Mouse (Mus musculus): ENCODE results near the gene Gm10277. TPM values are rescaled to one million over a fixed set of nuclear protein-coding genes. Genes with fewer than 3 reads are reported as not detected.

Gm10277 gene
- polyA plus RNA-seq, 1 experiment from 2014 or later, result 0.84 TPM

- Histone ChIP-seq H3K27ac (replicated peaks in 1 of 2; ENCODE audit: control insufficient read depth in 1 of 2, insufficient read depth in 1 of 2, low read depth in 2 of 2, low read length in 2 of 2) (no peak overlapping the region), H3K4me1 (ENCODE audit: control insufficient read depth in 2 of 2, insufficient read depth in 2 of 2, low read length in 2 of 2) (peaks cover 20 to 32% of the 10 kb centered on the region in 2 experiments), H3K9ac (ENCODE audit: low read length) (no peak overlapping the region), H3K4me3 (ENCODE audit: control insufficient read depth in 1 of 2, insufficient read depth in 1 of 2, low read depth in 1 of 2, low read length in 2 of 2) (no peak overlapping the region), H3K27me3 (ENCODE audit: control insufficient read depth, insufficient read depth, low read length) (no peaks in the 10 kb centered on the region), H3K4me2 (ENCODE audit: low read length) (no peak overlapping the region), H3K36me3 (ENCODE audit: control insufficient read depth, insufficient read depth, low read length) (no peaks in the 10 kb centered on the region), H3K9me3 (ENCODE audit: control insufficient read depth, low read length) (no peaks in the 10 kb centered on the region)
- ATAC-seq (ENCODE audit: insufficient number of reproducible peaks, insufficient read depth, low FRiP score, low read depth), result no peak
- 73% methylated on average over 8 of the region's 8 CpGs for WGBS
Observed at GRCm38 (mm10) chr11:77770346-77770745, 17.2 kb downstream of the Gm10277 start.

GRCm38 (mm10) chr11:77769496-77769895 is 18.1 kb downstream of the Gm10277 start:
- ATAC-seq (ENCODE audit: insufficient number of reproducible peaks, insufficient read depth, low FRiP score, low read depth), result no peak
- no peaks in the 10 kb centered on the region for H3K36me3 ChIP-seq (ENCODE audit: control insufficient read depth, insufficient read depth, low read length)
- H3K9me3 ChIP-seq (ENCODE audit: control insufficient read depth, low read length), result no peaks in the 10 kb centered on the region
- H3K4me2 ChIP-seq (ENCODE audit: low read length), result no peak overlapping the region
- WGBS, result 84% methylated on average over 4 of the region's 4 CpGs
- H3K27ac ChIP-seq (replicated peaks in 1 of 2; ENCODE audit: control insufficient read depth in 1 of 2, insufficient read depth in 1 of 2, low read depth in 2 of 2, low read length in 2 of 2), result no peak overlapping the region
- no peak overlapping the region for H3K4me3 ChIP-seq (ENCODE audit: control insufficient read depth in 1 of 2, insufficient read depth in 1 of 2, low read depth in 1 of 2, low read length in 2 of 2)
- H3K9ac ChIP-seq (ENCODE audit: low read length), result no peak overlapping the region
- H3K4me1 ChIP-seq (ENCODE audit: control insufficient read depth in 2 of 2, insufficient read depth in 2 of 2, low read length in 2 of 2), result peaks cover 26 to 41% of the 10 kb centered on the region in 2 experiments
- no peaks in the 10 kb centered on the region for H3K27me3 ChIP-seq (ENCODE audit: control insufficient read depth, insufficient read depth, low read length)

- 3% methylated on average over 35 of the region's 35 CpGs for WGBS
- H3K9ac ChIP-seq (ENCODE audit: low read length), result peak overlapping the region; percentile 75
- no peaks in the 10 kb centered on the region for H3K27me3 ChIP-seq (ENCODE audit: control insufficient read depth, insufficient read depth, low read length)
- ATAC-seq (ENCODE audit: insufficient number of reproducible peaks, insufficient read depth, low FRiP score, low read depth), result peak; percentile 28
- H3K27ac ChIP-seq (replicated peaks in 1 of 2; ENCODE audit: control insufficient read depth in 1 of 2, insufficient read depth in 1 of 2, low read depth in 2 of 2, low read length in 2 of 2), result peak overlapping the region; percentile 75 to 85
- peak overlapping the region; percentile 49 for H3K4me3 ChIP-seq (ENCODE audit: control insufficient read depth in 1 of 2, insufficient read depth in 1 of 2, low read depth in 1 of 2, low read length in 2 of 2)
- H3K36me3 ChIP-seq (ENCODE audit: control insufficient read depth, insufficient read depth, low read length), result no peaks in the 10 kb centered on the region
- peaks cover 28 to 43% of the 10 kb centered on the region in 2 experiments for H3K4me1 ChIP-seq (ENCODE audit: control insufficient read depth in 2 of 2, insufficient read depth in 2 of 2, low read length in 2 of 2)
- no peaks in the 10 kb centered on the region for H3K9me3 ChIP-seq (ENCODE audit: control insufficient read depth, low read length)
- H3K4me2 ChIP-seq (ENCODE audit: low read length), result peak overlapping the region; percentile 92
Observed at GRCm38 (mm10) chr11:77766351-77767001, 21.1 kb downstream of the Gm10277 start.

GRCm38 (mm10) chr11:77765459-77765777 is 22.1 kb downstream of the Gm10277 start:
- WGBS, result 40% methylated on average over 4 of the region's 4 CpGs
- peaks cover 28 to 43% of the 10 kb centered on the region in 2 experiments for H3K4me1 ChIP-seq (ENCODE audit: control insufficient read depth in 2 of 2, insufficient read depth in 2 of 2, low read length in 2 of 2)
- no peaks in the 10 kb centered on the region for H3K36me3 ChIP-seq (ENCODE audit: control insufficient read depth, insufficient read depth, low read length)
- peak overlapping the region; percentile 33 to 85; a peak in 3 of 4 replicates for H3K27ac ChIP-seq (replicated peaks in 1 of 2; ENCODE audit: control insufficient read depth in 1 of 2, insufficient read depth in 1 of 2, low read depth in 2 of 2, low read length in 2 of 2)
- H3K4me3 ChIP-seq (ENCODE audit: control insufficient read depth in 1 of 2, insufficient read depth in 1 of 2, low read depth in 1 of 2, low read length in 2 of 2), result no peak overlapping the region
- H3K9me3 ChIP-seq (ENCODE audit: control insufficient read depth, low read length), result no peaks in the 10 kb centered on the region
- no peaks in the 10 kb centered on the region for H3K27me3 ChIP-seq (ENCODE audit: control insufficient read depth, insufficient read depth, low read length)
- no peak for ATAC-seq (ENCODE audit: insufficient number of reproducible peaks, insufficient read depth, low FRiP score, low read depth)
- peak overlapping the region; percentile 92 for H3K4me2 ChIP-seq (ENCODE audit: low read length)
- peak overlapping the region; percentile 41 for H3K9ac ChIP-seq (ENCODE audit: low read length)

GRCm38 (mm10) chr11:77764694-77765458 is 22.7 kb downstream of the Gm10277 start:
- H3K9me3 ChIP-seq (ENCODE audit: control insufficient read depth, low read length), result no peaks in the 10 kb centered on the region

GRCm38 (mm10) chr11:77763673-77764340 is 23.7 kb downstream of the Gm10277 start:
- H3K4me2 ChIP-seq (ENCODE audit: low read length), result peak overlapping the region; percentile 85
- ATAC-seq (ENCODE audit: insufficient number of reproducible peaks, insufficient read depth, low FRiP score, low read depth), result 0 out of 2 replicates have a peak, but pooled peaks have one; percentile 19
- peaks cover 24 to 40% of the 10 kb centered on the region in 2 experiments for H3K4me1 ChIP-seq (ENCODE audit: control insufficient read depth in 2 of 2, insufficient read depth in 2 of 2, low read length in 2 of 2)
- no peaks in the 10 kb centered on the region for H3K9me3 ChIP-seq (ENCODE audit: control insufficient read depth, low read length)
- H3K36me3 ChIP-seq (ENCODE audit: control insufficient read depth, insufficient read depth, low read length), result no peaks in the 10 kb centered on the region
- H3K27ac ChIP-seq (replicated peaks in 1 of 2; ENCODE audit: control insufficient read depth in 1 of 2, insufficient read depth in 1 of 2, low read depth in 2 of 2, low read length in 2 of 2), result peak overlapping the region; percentile 33 to 85; a peak in 3 of 4 replicates
- peak overlapping the region; percentile 96 for H3K9ac ChIP-seq (ENCODE audit: low read length)
- peak overlapping the region; percentile 86 to 94 for H3K4me3 ChIP-seq (ENCODE audit: control insufficient read depth in 1 of 2, insufficient read depth in 1 of 2, low read depth in 1 of 2, low read length in 2 of 2)
- 5% methylated on average over 26 of the region's 26 CpGs for WGBS
- no peaks in the 10 kb centered on the region for H3K27me3 ChIP-seq (ENCODE audit: control insufficient read depth, insufficient read depth, low read length)

More at GRCm38 (mm10) chr11:77764694-77765458, 22.7 kb downstream of the Gm10277 start:
- H3K27ac ChIP-seq (replicated peaks in 1 of 2; ENCODE audit: control insufficient read depth in 1 of 2, insufficient read depth in 1 of 2, low read depth in 2 of 2, low read length in 2 of 2), result peak overlapping the region; percentile 2 to 85; a peak in 3 of 4 replicates
- ATAC-seq (ENCODE audit: insufficient number of reproducible peaks, insufficient read depth, low FRiP score, low read depth), result no peak
- peak overlapping the region; percentile 96 for H3K9ac ChIP-seq (ENCODE audit: low read length)
- H3K36me3 ChIP-seq (ENCODE audit: control insufficient read depth, insufficient read depth, low read length), result no peaks in the 10 kb centered on the region
- peaks cover 26 to 43% of the 10 kb centered on the region in 2 experiments for H3K4me1 ChIP-seq (ENCODE audit: control insufficient read depth in 2 of 2, insufficient read depth in 2 of 2, low read length in 2 of 2)
- H3K4me2 ChIP-seq (ENCODE audit: low read length), result peak overlapping the region; percentile 92
- H3K4me3 ChIP-seq (ENCODE audit: control insufficient read depth in 1 of 2, insufficient read depth in 1 of 2, low read depth in 1 of 2, low read length in 2 of 2), result peak overlapping the region in 1 of 2 experiments; percentile 86; a peak in 1 of 4 replicates
- no peaks in the 10 kb centered on the region for H3K27me3 ChIP-seq (ENCODE audit: control insufficient read depth, insufficient read depth, low read length)
- WGBS, result 46% methylated on average over 9 of the region's 9 CpGs
